Mouse (Mus musculus) erythroblast, adult 5-6 weeks (primary cell): ENCODE measurements around the gene Krt18. TPM values are rescaled to one million over a fixed set of nuclear protein-coding genes. Genes with fewer than 3 reads are reported as not detected.
"Not testable (repeated sequence)": the region's sequence is repeated elsewhere in the genome, so short reads cannot be mapped to it uniquely, and the experiment has no call there.

Source experiments
- ATAC-seq: replicated peaks from 2 replicates; pipeline ENCODE4 v1.8.0; 2016; ENCODE audit warnings: moderate number of reproducible peaks, mild to moderate bottlenecking, moderate TSS enrichment, inconsistent platforms; ENCODE audit not compliant: poor library complexity, low FRiP score, severe bottlenecking
- total RNA-seq, 2 experiments: library from RNA; stranded (forward) in 1 of 2; stranded (reverse) in 1 of 2; fragments of 150-400 nt in 1 of 2; fragments of 200-764, 138-1000 nt in 1 of 2; gene quantifications; 2 replicates each; pipeline versions ENCODE4 v1.2.3 to v1.2.4; 2015 to 2017; ENCODE audit warnings: low replicate concordance in 2 of 2

Krt18 gene
- total RNA-seq, 2 experiments from 2014 or later: 2.3 to 2.8 TPM

- ATAC-seq: no peak
Measured at GRCm38 (mm10) chr15:102051920-102052683, 24.1 kb downstream of the Krt18 start.

DNA sequence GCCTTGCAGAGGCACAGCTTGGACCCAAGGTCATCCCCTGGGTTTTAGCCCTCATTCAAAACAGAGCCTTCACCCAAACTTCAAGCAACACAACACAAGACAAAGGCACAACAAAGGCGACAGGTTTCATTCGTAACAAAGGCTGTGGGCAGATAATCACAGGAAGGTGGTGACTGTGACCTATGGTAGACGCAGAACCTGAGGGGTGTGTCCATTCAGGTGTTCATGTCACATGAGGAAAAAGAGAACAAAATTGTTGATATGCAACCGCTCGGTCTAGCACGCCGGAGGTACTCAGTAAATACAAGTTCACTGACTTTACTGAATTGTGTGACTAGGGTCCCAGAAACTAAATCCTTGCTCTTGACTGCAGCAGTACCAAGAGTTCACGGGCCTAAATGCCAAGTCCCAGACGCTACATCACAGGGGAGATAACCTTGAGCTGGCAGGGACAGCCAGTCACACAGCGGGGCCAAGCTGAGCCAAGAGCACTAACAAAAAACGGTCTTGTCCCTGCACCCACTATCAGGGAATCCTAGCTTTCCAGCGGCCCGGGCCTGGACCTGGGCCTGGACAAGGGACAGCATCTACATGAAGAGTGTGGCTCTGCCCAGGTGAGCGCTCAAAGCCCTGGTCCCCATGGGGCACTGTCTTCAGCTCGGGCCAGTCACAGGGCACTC is 28.7 kb downstream of the Krt18 start:
- no peak for ATAC-seq

GRCm38 (mm10) chr15:102065661-102066325 is 37.8 kb downstream of the Krt18 start:
- peak; percentile 97 for ATAC-seq

DNA sequence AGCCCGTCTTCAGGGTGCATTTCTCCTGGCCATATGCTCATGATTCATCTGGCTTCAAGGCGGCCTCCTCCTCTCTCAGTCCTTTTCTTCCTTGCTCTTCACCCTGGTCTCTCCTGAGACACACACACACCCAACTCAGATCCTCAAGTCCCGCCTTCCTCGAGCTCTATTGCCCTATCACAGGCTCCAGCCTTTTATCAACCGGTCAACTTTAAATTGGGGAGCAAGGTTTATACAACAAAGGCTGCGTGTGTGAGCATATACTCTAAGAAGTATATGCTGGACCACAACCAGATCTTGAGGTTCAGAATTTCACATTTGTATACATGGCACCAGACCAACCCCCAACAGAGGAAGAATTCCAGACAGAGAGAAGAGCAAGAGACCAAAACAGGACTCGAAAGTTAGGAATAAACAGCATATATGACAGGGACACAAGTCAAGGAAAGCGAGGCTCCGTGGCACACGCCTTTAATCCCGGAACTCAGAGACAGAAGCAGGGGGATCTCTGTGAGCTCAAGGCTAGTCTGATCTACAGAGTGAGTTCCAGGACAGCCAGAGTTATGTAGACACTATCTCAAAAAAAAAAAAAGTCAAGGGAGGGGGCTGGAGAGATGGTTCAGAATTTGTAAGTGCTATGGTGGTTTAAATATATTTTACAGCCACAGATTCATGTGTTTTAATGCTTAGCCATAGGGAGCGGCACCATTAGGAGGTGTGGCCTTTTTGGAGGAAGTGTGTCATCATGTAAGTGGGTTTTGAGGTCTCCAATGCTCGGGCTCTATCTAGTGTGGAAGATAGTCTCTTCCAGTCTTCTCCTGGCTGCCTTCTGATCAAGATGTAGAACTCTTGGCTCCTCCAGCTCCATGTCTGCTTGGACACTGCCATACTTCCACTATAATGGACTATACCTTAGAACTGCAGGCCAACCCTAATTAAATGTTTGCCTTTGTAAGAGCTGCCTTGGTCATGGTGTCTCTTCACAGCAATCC is 42.8 kb downstream of the Krt18 start:
- ATAC-seq: no peak

DNA sequence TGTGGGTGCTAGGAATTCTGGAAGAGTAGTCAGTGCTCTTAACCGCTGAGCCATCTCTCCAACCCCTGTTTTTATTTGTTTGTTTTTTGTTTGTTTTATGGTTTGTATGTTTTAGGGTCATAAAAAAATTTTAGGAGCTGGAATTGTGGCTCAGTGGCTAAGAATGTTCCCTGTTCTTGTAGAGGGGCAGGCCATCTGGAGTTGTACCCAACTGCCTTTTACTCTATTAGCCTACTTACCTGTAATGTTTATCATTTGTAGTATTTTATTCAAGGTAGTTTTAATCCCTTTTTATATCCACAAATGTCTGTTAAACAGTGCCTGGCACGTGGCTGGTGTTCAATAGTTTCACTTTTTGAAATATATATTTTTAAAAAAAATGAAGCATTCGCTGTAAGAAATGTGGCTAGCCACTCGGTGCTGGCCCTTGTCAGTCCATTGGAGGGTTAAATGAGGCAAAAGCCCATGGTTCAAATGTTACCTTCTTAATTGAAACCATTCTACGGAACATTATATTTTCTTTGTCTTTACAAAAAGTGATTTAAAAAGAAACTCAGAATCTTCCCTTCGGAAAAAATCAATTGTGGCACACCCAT is 45.1 kb downstream of the Krt18 start:
- peak; percentile 3; the same call in 1 of the 2 replicates for ATAC-seq

DNA sequence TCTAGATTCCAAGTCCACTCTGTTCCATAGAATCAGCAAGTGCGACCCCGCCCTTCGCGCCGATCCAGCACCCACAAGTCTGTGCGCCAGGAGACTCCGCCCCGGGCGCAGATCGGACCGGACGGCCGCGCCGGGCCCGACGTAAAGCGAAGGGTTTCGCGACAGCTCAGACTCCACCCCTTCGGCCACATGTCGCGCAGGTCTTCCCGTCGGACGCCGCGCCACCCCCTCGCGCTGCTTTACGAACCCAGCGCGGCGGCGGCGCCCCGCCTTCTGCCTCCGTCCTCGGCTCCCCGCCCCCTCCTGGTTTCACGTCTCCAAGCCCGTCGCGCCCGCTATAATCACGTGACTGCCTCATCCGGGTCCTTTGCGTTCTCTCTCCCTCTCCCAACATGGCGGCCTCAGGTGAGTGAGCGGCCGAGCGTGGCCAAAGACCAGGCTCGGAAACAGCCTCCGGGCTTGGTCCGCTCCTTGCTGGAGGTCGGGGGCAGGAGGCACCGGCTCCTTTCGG is 45.6 kb downstream of the Krt18 start, which contains the start of gene Eif4b:
Eif4b (plus strand) TSS at position 215 of the 511 bp plus-strand sequence.
- ATAC-seq: peak; percentile 94

- peak; percentile 40 for ATAC-seq
Measured at GRCm38 (mm10) chr15:102074070-102074731, 46.2 kb downstream of the Krt18 start.

GRCm38 (mm10) chr15:102074876-102075585 is 47.1 kb downstream of the Krt18 start:
- ATAC-seq: no peak

DNA sequence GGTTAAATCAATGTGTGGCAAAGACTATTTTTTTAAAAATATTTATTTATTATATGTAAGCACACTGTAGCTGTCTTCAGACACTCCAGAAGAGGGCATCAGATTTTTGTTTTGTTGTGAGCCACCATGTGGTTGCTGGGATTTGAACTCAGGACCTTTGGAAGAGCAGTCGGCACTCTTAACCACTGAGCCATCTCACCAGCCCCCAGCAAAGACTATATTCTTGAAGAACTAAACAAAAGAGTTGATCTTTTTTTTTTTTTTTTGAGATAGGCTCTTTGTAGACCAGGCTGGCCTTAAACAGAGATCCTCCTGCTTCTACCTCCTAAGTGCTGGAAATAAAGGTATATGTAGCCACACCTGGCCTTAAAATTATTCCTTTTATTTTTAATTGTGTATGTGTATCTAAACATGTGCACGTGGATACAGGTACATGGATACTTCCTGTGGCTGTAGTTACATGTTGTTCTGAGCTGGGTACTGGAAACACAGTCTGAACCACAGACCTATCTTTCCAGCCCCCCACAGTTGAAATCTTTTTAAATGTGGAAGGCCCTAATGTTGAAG is 49.2 kb downstream of the Krt18 start:
- ATAC-seq: no peak

DNA sequence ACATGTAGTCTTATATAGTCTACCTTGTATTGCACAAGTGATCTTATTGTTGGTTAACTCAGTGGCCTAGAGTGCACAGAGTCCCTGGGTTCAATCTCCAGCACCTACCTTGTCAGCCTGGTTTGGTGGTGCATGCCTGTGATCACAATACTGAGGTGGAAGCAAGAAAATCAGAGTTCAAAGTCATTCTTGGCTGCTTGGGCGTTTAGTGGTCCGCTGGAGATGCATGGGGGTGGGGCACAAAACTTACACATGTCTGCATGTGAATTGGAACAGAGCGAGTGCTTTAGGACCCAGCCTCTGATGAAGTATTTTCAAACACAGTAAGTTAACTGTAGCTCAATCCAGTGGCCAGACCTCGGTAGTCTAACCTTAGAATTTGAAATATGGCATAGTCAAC is 51.2 kb downstream of the Krt18 start:
- no peak for ATAC-seq

GRCm38 (mm10) chr15:102079924-102080323 is 51.9 kb downstream of the Krt18 start:
- ATAC-seq: not testable (repeated sequence)

GRCm38 (mm10) chr15:102080429-102080828 is 52.4 kb downstream of the Krt18 start:
- ATAC-seq: no peak

Other genes starting within 250 kb of the Krt18 start
- not detected in 2 replicates for gene Krt72, start 241.7 kb upstream of the Krt18 start, total RNA-seq (2015; ENCODE audit: low replicate concordance)
- not detected in 2 replicates for gene Krt72, start 241.7 kb upstream of the Krt18 start, total RNA-seq (2017; ENCODE audit: low replicate concordance)
- not detected in 2 replicates for gene Krt73, start 225.8 kb upstream of the Krt18 start, total RNA-seq (2015; ENCODE audit: low replicate concordance)
- gene Krt73, start 225.8 kb upstream of the Krt18 start, total RNA-seq (2017; ENCODE audit: low replicate concordance): not detected in 2 replicates
- gene Krt2, start 210.0 kb upstream of the Krt18 start, total RNA-seq (2015; ENCODE audit: low replicate concordance): not detected in 2 replicates
- gene Krt2, start 210.0 kb upstream of the Krt18 start, total RNA-seq (2017; ENCODE audit: low replicate concordance): not detected in 2 replicates
- not detected in 2 replicates for gene Krt1, start 177.4 kb upstream of the Krt18 start, total RNA-seq (2015; ENCODE audit: low replicate concordance)
- not detected in 2 replicates for gene Krt1, start 177.4 kb upstream of the Krt18 start, total RNA-seq (2017; ENCODE audit: low replicate concordance)
- gene Krt77, start 158.5 kb upstream of the Krt18 start, total RNA-seq (2015; ENCODE audit: low replicate concordance): not detected in 2 replicates
- gene Krt77, start 158.5 kb upstream of the Krt18 start, total RNA-seq (2017; ENCODE audit: low replicate concordance): not detected in 2 replicates
- gene Krt76, start 135.3 kb upstream of the Krt18 start, total RNA-seq (2015; ENCODE audit: low replicate concordance): not detected in 2 replicates
- not detected in 2 replicates for gene Krt76, start 135.3 kb upstream of the Krt18 start, total RNA-seq (2017; ENCODE audit: low replicate concordance)
- gene Krt4, start 103.4 kb upstream of the Krt18 start, total RNA-seq (2015; ENCODE audit: low replicate concordance): not detected in 2 replicates
- not detected in 2 replicates for gene Krt4, start 103.4 kb upstream of the Krt18 start, total RNA-seq (2017; ENCODE audit: low replicate concordance)
- not detected in 2 replicates for gene Krt79, start 87.9 kb upstream of the Krt18 start, total RNA-seq (2015; ENCODE audit: low replicate concordance)
- gene Krt79, start 87.9 kb upstream of the Krt18 start, total RNA-seq (2017; ENCODE audit: low replicate concordance): not detected in 2 replicates
- gene Krt78, start 73.9 kb upstream of the Krt18 start, total RNA-seq (2015; ENCODE audit: low replicate concordance): not detected in 2 replicates
- gene Krt78, start 73.9 kb upstream of the Krt18 start, total RNA-seq (2017; ENCODE audit: low replicate concordance): not detected in 2 replicates
- not detected in 2 replicates for gene Krt8, start 23.7 kb upstream of the Krt18 start, total RNA-seq (2015; ENCODE audit: low replicate concordance)
- not detected in 2 replicates for gene Krt8, start 23.7 kb upstream of the Krt18 start, total RNA-seq (2017; ENCODE audit: low replicate concordance)
- gene Eif4b, start 45.6 kb downstream of the Krt18 start, total RNA-seq (2015; ENCODE audit: low replicate concordance): 35.4 and 35.9 TPM in 2 replicates
- gene Eif4b, start 45.6 kb downstream of the Krt18 start, total RNA-seq (2017; ENCODE audit: low replicate concordance): 58.0 and 81.1 TPM in 2 replicates
- gene Tns2, start 72.2 kb downstream of the Krt18 start, total RNA-seq (2015; ENCODE audit: low replicate concordance): not detected in 2 replicates
- not detected in 2 replicates for gene Tns2, start 72.2 kb downstream of the Krt18 start, total RNA-seq (2017; ENCODE audit: low replicate concordance)
- gene Spryd3, start 108.1 kb downstream of the Krt18 start, total RNA-seq (2015; ENCODE audit: low replicate concordance): 3.8 TPM in 1 of 2 replicates, not detected in the other
- 2.1 and 4.7 TPM in 2 replicates for gene Spryd3, start 108.1 kb downstream of the Krt18 start, total RNA-seq (2017; ENCODE audit: low replicate concordance)
- 1.5 TPM in 1 of 2 replicates, not detected in the other for gene Igfbp6, start 116.2 kb downstream of the Krt18 start, total RNA-seq (2015; ENCODE audit: low replicate concordance)
- not detected in 2 replicates for gene Igfbp6, start 116.2 kb downstream of the Krt18 start, total RNA-seq (2017; ENCODE audit: low replicate concordance)
- 1.0 TPM in 1 of 2 replicates, not detected in the other for gene Soat2, start 122.3 kb downstream of the Krt18 start, total RNA-seq (2015; ENCODE audit: low replicate concordance)
- 1.5 and 1.8 TPM in 2 replicates for gene Soat2, start 122.3 kb downstream of the Krt18 start, total RNA-seq (2017; ENCODE audit: low replicate concordance)
- gene Zfp740, start 175.1 kb downstream of the Krt18 start, total RNA-seq (2015; ENCODE audit: low replicate concordance): 14.2 and 19.0 TPM in 2 replicates
- gene Zfp740, start 175.1 kb downstream of the Krt18 start, total RNA-seq (2017; ENCODE audit: low replicate concordance): 15.7 and 21.5 TPM in 2 replicates
- gene Csad, start 176.5 kb downstream of the Krt18 start, total RNA-seq (2015; ENCODE audit: low replicate concordance): 2.9 TPM in 1 of 2 replicates, not detected in the other
- gene Csad, start 176.5 kb downstream of the Krt18 start, total RNA-seq (2017; ENCODE audit: low replicate concordance): 9.3 and 12.5 TPM in 2 replicates
- 36.8 and 55.3 TPM in 2 replicates for gene Itgb7, start 203.8 kb downstream of the Krt18 start, total RNA-seq (2015; ENCODE audit: low replicate concordance)
- gene Itgb7, start 203.8 kb downstream of the Krt18 start, total RNA-seq (2017; ENCODE audit: low replicate concordance): 31.0 and 35.5 TPM in 2 replicates
- 0.84 and 1.5 TPM in 2 replicates for gene Rarg, start 229.3 kb downstream of the Krt18 start, total RNA-seq (2015; ENCODE audit: low replicate concordance)
- 0.84 and 5.2 TPM in 2 replicates for gene Rarg, start 229.3 kb downstream of the Krt18 start, total RNA-seq (2017; ENCODE audit: low replicate concordance)
- not detected in 2 replicates for gene Gm9918, start 242.4 kb downstream of the Krt18 start, total RNA-seq (2015; ENCODE audit: low replicate concordance)
- gene Gm9918, start 242.4 kb downstream of the Krt18 start, total RNA-seq (2017; ENCODE audit: low replicate concordance): not detected in 2 replicates